Mouse (Mus musculus): ENCODE data around the gene Adig. TPM values are rescaled to one million over a fixed set of nuclear protein-coding genes. Genes with fewer than 3 reads are reported as not detected.

Gene Adig
- 220 TPM for polyA plus RNA-seq (2014; fragmentation: Illumina TruSeq; extraction: RNeasy Lipid Tissue Mini Kit (QIAGEN cat#74804); ENCODE audit: low read depth, low replicate concordance)

DNA sequence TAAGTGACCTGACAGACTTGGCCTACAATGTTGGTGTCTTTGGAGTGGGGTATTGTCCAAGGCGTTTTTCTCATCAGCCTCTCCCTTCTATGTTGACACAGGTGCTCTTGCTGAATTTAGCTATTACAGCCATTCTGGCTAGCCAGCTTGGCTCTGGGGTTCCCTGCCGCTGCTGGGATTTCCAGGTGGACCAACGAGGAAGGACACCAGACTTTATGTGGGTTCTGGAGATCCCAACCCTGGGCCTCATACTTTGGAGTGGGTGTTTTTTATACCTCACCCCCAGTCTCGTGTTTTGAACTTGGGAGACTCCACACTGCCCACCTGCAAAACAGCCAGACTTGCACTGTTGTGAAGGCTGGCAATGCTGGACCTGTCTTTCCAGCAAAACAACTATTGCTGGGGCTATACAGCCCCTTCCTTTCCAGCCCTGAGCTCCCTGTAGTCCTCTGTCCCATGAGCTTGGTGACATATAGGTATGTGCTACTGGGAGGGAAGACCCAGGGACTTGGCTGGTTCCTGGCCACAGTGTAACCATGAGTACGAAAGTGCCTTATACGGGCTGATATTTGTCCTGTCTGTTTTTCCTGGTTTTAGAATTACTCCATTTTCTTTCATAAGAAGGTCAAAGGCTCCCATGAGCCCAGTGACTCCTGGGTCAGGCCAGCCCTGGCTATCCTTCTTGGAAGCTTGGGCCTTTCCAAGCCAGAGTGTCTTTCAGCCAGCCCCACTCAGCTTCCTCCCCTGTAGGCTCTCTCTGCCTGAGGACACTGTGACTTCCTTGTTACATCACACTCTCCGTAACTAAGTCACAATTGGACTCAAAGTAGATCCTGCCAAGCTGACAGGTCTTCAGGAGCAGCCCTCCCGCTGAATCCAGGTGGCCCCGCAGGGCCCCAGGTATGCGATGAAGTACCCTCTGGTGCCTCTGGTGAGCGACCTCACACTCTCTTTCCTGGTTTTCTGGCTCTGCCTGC lies at the start of gene Adig:
Gene Adig (plus strand): TSS at position 777 of the 977 bp plus-strand sequence.

GRCm38 (mm10) chr2:158512528-158512927 lies 10.1 kb downstream of the Adig start, which contains the start of gene Arhgap40:
Gene Arhgap40 (plus strand): TSS chr2:158512796.

Other genes starting within 250 kb of the Adig start
- 67.1 TPM for gene Bpi, start 244.5 kb upstream of the Adig start, polyA plus RNA-seq (2014; fragmentation: Illumina TruSeq; extraction: RNeasy Lipid Tissue Mini Kit (QIAGEN cat#74804); ENCODE audit: low read depth, low replicate concordance)
- gene Lbp, start 196.1 kb upstream of the Adig start, polyA plus RNA-seq (2014; fragmentation: Illumina TruSeq; extraction: RNeasy Lipid Tissue Mini Kit (QIAGEN cat#74804); ENCODE audit: low read depth, low replicate concordance): 80.3 TPM
- 23.0 TPM for gene Snhg11, start 127.0 kb upstream of the Adig start, polyA plus RNA-seq (2014; fragmentation: Illumina TruSeq; extraction: RNeasy Lipid Tissue Mini Kit (QIAGEN cat#74804); ENCODE audit: low read depth, low replicate concordance)
- 21.4 TPM for gene Ralgapb, start 92.8 kb upstream of the Adig start, polyA plus RNA-seq (2014; fragmentation: Illumina TruSeq; extraction: RNeasy Lipid Tissue Mini Kit (QIAGEN cat#74804); ENCODE audit: low read depth, low replicate concordance)
- gene Arhgap40, start 10.2 kb downstream of the Adig start, polyA plus RNA-seq (2014; fragmentation: Illumina TruSeq; extraction: RNeasy Lipid Tissue Mini Kit (QIAGEN cat#74804); ENCODE audit: low read depth, low replicate concordance): 4.1 TPM
- not detected for gene Slc32a1, start 108.2 kb downstream of the Adig start, polyA plus RNA-seq (2014; fragmentation: Illumina TruSeq; extraction: RNeasy Lipid Tissue Mini Kit (QIAGEN cat#74804); ENCODE audit: low read depth, low replicate concordance)
- gene Actr5, start 122.3 kb downstream of the Adig start, polyA plus RNA-seq (2014; fragmentation: Illumina TruSeq; extraction: RNeasy Lipid Tissue Mini Kit (QIAGEN cat#74804); ENCODE audit: low read depth, low replicate concordance): 9.0 TPM
- 3.1 TPM for gene Ppp1r16b, start 162.8 kb downstream of the Adig start, polyA plus RNA-seq (2014; fragmentation: Illumina TruSeq; extraction: RNeasy Lipid Tissue Mini Kit (QIAGEN cat#74804); ENCODE audit: low read depth, low replicate concordance)

Measured in adipose tissue, adult 10 weeks (tissue).